Mouse (Mus musculus) kidney, postnatal 25 days (tissue): ENCODE data around the gene Tmem262.

Source experiments
- DNase-seq, 2 experiments: peaks; one replicate each; pipeline ENCODE4 v3.0.0; 2021; ENCODE audit warnings: mixed read lengths in 2 of 2

The Tmem262 gene

GRCm38 (mm10) chr19:6104476-6104875 is 24.6 kb downstream of the Tmem262 start:
- DNase-seq, result no peak

GRCm38 (mm10) chr19:6105586-6105985 is 25.8 kb downstream of the Tmem262 start, which contains the start of gene Naaladl1:
Naaladl1 (plus strand) TSS chr19:6105782.
- DNase-seq, result peak; percentile 13 to 44

GRCm38 (mm10) chr19:6113116-6113515 is 33.3 kb downstream of the Tmem262 start:
- DNase-seq, result peak; percentile 19 to 74

- peak; percentile 39 to 69 for DNase-seq
These were observed 36.4 kb downstream of the Tmem262 start for GRCm38 (mm10) chr19:6116113-6116850.

- no peak for DNase-seq
These were observed 37.6 kb downstream of the Tmem262 start for GRCm38 (mm10) chr19:6117346-6117985.

- DNase-seq, result peak; percentile 93 to 94
These were observed 38.3 kb downstream of the Tmem262 start, which contains the start of gene Sac3d1 for GRCm38 (mm10) chr19:6117986-6118676. Sac3d1 (minus strand) TSS chr19:6118650.

- no peak for DNase-seq
These were observed 38.9 kb downstream of the Tmem262 start for GRCm38 (mm10) chr19:6118677-6119185.

GRCm38 (mm10) chr19:6121761-6122160 is 41.9 kb downstream of the Tmem262 start:
- DNase-seq, result peak in 1 of 2 experiments; percentile 54

- no peak for DNase-seq
These were observed 43.5 kb downstream of the Tmem262 start for GRCm38 (mm10) chr19:6123330-6123729.

- DNase-seq, result no peak
These were observed 45.1 kb downstream of the Tmem262 start for GRCm38 (mm10) chr19:6124898-6125297.

- peak in 1 of 2 experiments; percentile 84 for DNase-seq
These were observed 46.5 kb downstream of the Tmem262 start for GRCm38 (mm10) chr19:6126289-6126688.

GRCm38 (mm10) chr19:6126789-6127580 is 47.2 kb downstream of the Tmem262 start:
- DNase-seq, result no peak

GRCm38 (mm10) chr19:6127760-6128341 is 48.0 kb downstream of the Tmem262 start, which contains the start of gene Snx15:
Snx15 (minus strand) TSS chr19:6128304.
- DNase-seq, result peak; percentile 99
